Mouse (Mus musculus) heart, adult 2 months (tissue): Measurements from ENCODE around the gene Rxrb.

Experiments used
- CTCF ChIP-seq: fragments of 200-600 bp; IDR thresholded peaks from 2 replicates; pipeline ENCODE4 v1.8.1; 2022; ENCODE audit warnings: antibody characterized with exemption, mild to moderate bottlenecking, moderate library complexity
- EP300 ChIP-seq: fragments of 200-500 bp; IDR thresholded peaks from 2 replicates; pipeline ENCODE4 v1.6.1; 2011; ENCODE audit warnings: low read depth, low read length, control low read depth; ENCODE audit not compliant: insufficient read depth
- POLR2A ChIP-seq: fragments of 200-500 bp; IDR thresholded peaks from 2 replicates; pipeline ENCODE4 v1.6.1; 2011; ENCODE audit warnings: mild to moderate bottlenecking, low read depth, low read length, control low read depth; ENCODE audit not compliant: insufficient read depth

GRCm38 (mm10) chr17:34047404-34048050 lies 15.9 kb downstream of the Rxrb start:
- no peak for TF ChIP-seq POLR2A
- TF ChIP-seq CTCF, result no peak
- TF ChIP-seq EP300, result no peak
